Mouse (Mus musculus) left cerebral cortex, adult 2 months (tissue): ENCODE measurements around the gene Aadat. TPM values are rescaled to one million over a fixed set of nuclear protein-coding genes. Genes with fewer than 3 reads are reported as not detected.
"Not testable (repeated sequence)": the region's sequence is repeated elsewhere in the genome, so short reads cannot be mapped to it uniquely, and the experiment has no call there.

Source experiments
- DNase-seq, 2 experiments: peaks; one replicate each; pipeline ENCODE4 v3.0.0; 2021 to 2022; ENCODE audit warnings: low spot score in 2 of 2, mixed read lengths in 1 of 2; ENCODE audit errors: extremely low spot score in 1 of 2
- H3K27ac ChIP-seq: fragments of 200-600 bp; 2 replicates; pipeline ENCODE4 v1.8.1; 2022
- H3K4me3 ChIP-seq: fragments of 200-600 bp; 2 replicates; pipeline ENCODE4 v1.8.1; 2022
- CTCF ChIP-seq: fragments of 200-600 bp; IDR thresholded peaks from 2 replicates; pipeline ENCODE4 v1.8.1; 2022; ENCODE audit warnings: antibody characterized with exemption, mild to moderate bottlenecking, moderate library complexity
- intact Hi-C: fragments of 180-260 bp; cut with DNase I; formaldehyde crosslinking; loops from one replicate; pipeline ENCODE4 v1.15.1; 2025
- long read RNA-seq, 2 experiments: library from polyadenylated mRNA; stranded (forward); transcript quantifications; one replicate each; pipeline ENCODE4 v2.0.0; 2021; ENCODE audit warnings: borderline mapping rate in 2 of 2
- total RNA-seq, 2 experiments: library from RNA; stranded (reverse); gene quantifications; 2 replicates each; pipeline ENCODE4 v1.2.3; 2021

The Aadat gene
- under 1 TPM; 0.30 to 0.72 TPM for total RNA-seq
- long read RNA-seq, experiment 1, result 0 reads
- long read RNA-seq, experiment 2, result 0 reads

- peak; percentile 62 to 68 for DNase-seq
- H3K4me3 ChIP-seq, result peak within 1 kb of the TSS; percentile 56
- H3K27ac ChIP-seq, result peak within 1 kb of the TSS; percentile 60
- TF ChIP-seq CTCF, result peak; percentile 86
- intact Hi-C loops, result loop anchor here (2.0 to 10.0 kb wide), 5 partner anchors 85 to 1009 kb away; partner anchors contain the start of gene Clcn3
Measured at GRCm38 (mm10) chr8:60505653-60506521, at the start of gene Aadat. Gene Aadat (plus strand): TSS chr8:60505932.

GRCm38 (mm10) chr8:60466686-60467335 is 38.9 kb upstream of the Aadat start:
- H3K27ac ChIP-seq, result no peak overlapping the region
- intact Hi-C loops, result loop anchor here (2.0 to 10.0 kb wide), 3 partner anchors 1580 to 1900 kb away; no protein-coding TSS in a partner anchor
- peak; percentile 92 for TF ChIP-seq CTCF
- H3K4me3 ChIP-seq, result peak overlapping the region; percentile 46
- DNase-seq, result peak; percentile 76 to 79

- no peak for DNase-seq
- TF ChIP-seq CTCF, result no peak
- H3K27ac ChIP-seq, result no peak overlapping the region
- H3K4me3 ChIP-seq, result no peak overlapping the region
- intact Hi-C loops, result no loop called here
Measured at GRCm38 (mm10) chr8:60490147-60490546, 15.6 kb upstream of the Aadat start.

GRCm38 (mm10) chr8:60491871-60492270 is 13.9 kb upstream of the Aadat start:
- Histone ChIP-seq H3K27ac (no peak overlapping the region), H3K4me3 (no peak overlapping the region)
- DNase-seq, result no peak
- intact Hi-C loops, result no loop called here
- TF ChIP-seq CTCF, result no peak

- intact Hi-C loops, result no loop called here
- no peak for DNase-seq
- Histone ChIP-seq H3K4me3 (no peak overlapping the region), H3K27ac (no peak overlapping the region)
- no peak for TF ChIP-seq CTCF
Measured at GRCm38 (mm10) chr8:60492471-60492870, 13.3 kb upstream of the Aadat start.

- intact Hi-C loops, result no loop called here
- no peak for DNase-seq
- Histone ChIP-seq H3K27ac (no peak overlapping the region), H3K4me3 (no peak overlapping the region)
- no peak for TF ChIP-seq CTCF
Measured at GRCm38 (mm10) chr8:60494606-60495005, 11.1 kb upstream of the Aadat start.

GRCm38 (mm10) chr8:60495046-60495445 is 10.7 kb upstream of the Aadat start:
- intact Hi-C loops, H3K27ac ChIP-seq, H3K4me3 ChIP-seq, DNase-seq: not testable (repeated sequence)

GRCm38 (mm10) chr8:60503098-60503497 is 2.6 kb upstream of the Aadat start, which contains the start of gene Gm10283:
Gene Gm10283 (minus strand): TSS chr8:60503198.
- TF ChIP-seq CTCF, result no peak
- Histone ChIP-seq H3K27ac (no peak within 1 kb of the TSS), H3K4me3 (no peak within 1 kb of the TSS)
- no peak for DNase-seq
- intact Hi-C loops, result loop anchor here (10.0 kb wide), 3 partner anchors 482 to 1012 kb away; partner anchors contain the start of gene Clcn3

- no peak overlapping the region for H3K27ac ChIP-seq
- intact Hi-C loops, result no loop called here
- H3K4me3 ChIP-seq, result no peak overlapping the region
- TF ChIP-seq CTCF, result no peak
- no peak for DNase-seq
Measured at GRCm38 (mm10) chr8:60518286-60518685, 12.6 kb downstream of the Aadat start.

- no peak for DNase-seq
- Histone ChIP-seq H3K4me3 (no peak overlapping the region), H3K27ac (no peak overlapping the region)
- intact Hi-C loops, result no loop called here
- no peak for TF ChIP-seq CTCF
Measured at GRCm38 (mm10) chr8:60534945-60535344, 29.2 kb downstream of the Aadat start.

- Histone ChIP-seq H3K27ac (no peak overlapping the region), H3K4me3 (no peak overlapping the region)
- intact Hi-C loops, result no loop called here
Measured at GRCm38 (mm10) chr8:60566783-60567182, 61.1 kb downstream of the Aadat start.

GRCm38 (mm10) chr8:60577231-60577630 is 71.5 kb downstream of the Aadat start:
- no peak for DNase-seq
- H3K27ac ChIP-seq, result no peak overlapping the region
- intact Hi-C loops, result no loop called here
- no peak for TF ChIP-seq CTCF
- H3K4me3 ChIP-seq, result no peak overlapping the region

More at GRCm38 (mm10) chr8:60566783-60567182, 61.1 kb downstream of the Aadat start:
- no peak for TF ChIP-seq CTCF
- DNase-seq, result no peak
